Mouse (Mus musculus) thymus, adult 2 months (tissue): ENCODE measurements around the gene Nr3c2.

Source experiments
- CTCF ChIP-seq: fragments of 200-500 bp; IDR thresholded peaks from 2 replicates; pipeline ENCODE4 v1.5.1; 2012; ENCODE audit warnings: mild to moderate bottlenecking, control low read depth, low read length, moderate library complexity, borderline replicate concordance; ENCODE audit not compliant: control insufficient read depth, poor library complexity, insufficient read depth; ENCODE audit errors: extremely low read depth
- POLR2A ChIP-seq: fragments of 200-500 bp; IDR thresholded peaks from 2 replicates; pipeline ENCODE4 v1.6.1; 2012; ENCODE audit warnings: mild to moderate bottlenecking, low read length, control low read depth, moderate library complexity; ENCODE audit not compliant: control insufficient read depth, poor library complexity, insufficient read depth; ENCODE audit errors: extremely low read depth

DNA sequence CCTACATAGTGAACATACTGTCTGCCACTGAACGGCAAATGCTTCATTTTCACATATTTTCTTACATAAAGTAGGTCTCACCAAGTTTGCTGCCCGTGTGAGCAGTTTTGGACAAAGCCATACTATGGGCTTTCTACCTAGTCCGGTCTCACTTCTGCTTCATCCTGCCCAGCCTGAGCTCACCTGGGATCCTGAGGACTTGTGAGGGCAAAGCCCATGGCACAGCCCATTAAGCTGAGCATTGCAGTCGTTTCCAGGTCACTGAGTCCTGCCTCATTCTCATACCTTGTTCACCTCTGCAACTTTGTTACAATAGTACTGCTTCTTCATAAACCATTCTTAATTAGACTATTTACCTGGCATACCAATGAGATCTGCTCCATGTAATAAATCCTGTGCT lies 276.2 kb downstream of the Nr3c2 start:
- TF ChIP-seq POLR2A (no peak), CTCF (no peak)
